Mouse (Mus musculus): ENCODE data around the gene Acsm2.
"Not testable (repeated sequence)": the region's sequence is repeated elsewhere in the genome, so short reads cannot be mapped to it uniquely, and the experiment has no call there.

Gene Acsm2

GRCm38 (mm10) chr7:119561441-119561840 is 7.3 kb downstream of the Acsm2 start:
- DNase-seq (ENCODE audit: low read depth in 1 of 2, low spot score in 2 of 2): no peak

- DNase-seq (ENCODE audit: low read depth in 1 of 2, low spot score in 2 of 2): not testable (repeated sequence)
Measured at GRCm38 (mm10) chr7:119562476-119562875, 8.3 kb downstream of the Acsm2 start.

GRCm38 (mm10) chr7:119594530-119595107 is 40.5 kb downstream of the Acsm2 start:
- no peak for DNase-seq (ENCODE audit: low read depth in 1 of 2, low spot score in 2 of 2)

- DNase-seq (ENCODE audit: low read depth in 1 of 2, low spot score in 2 of 2): no peak
Measured at GRCm38 (mm10) chr7:119595306-119595705, 41.2 kb downstream of the Acsm2 start.

GRCm38 (mm10) chr7:119596536-119596935 is 42.4 kb downstream of the Acsm2 start:
- no peak for DNase-seq (ENCODE audit: low read depth in 1 of 2, low spot score in 2 of 2)

- no peak for DNase-seq (ENCODE audit: low read depth in 1 of 2, low spot score in 2 of 2)
Measured at GRCm38 (mm10) chr7:119601195-119601953, 47.2 kb downstream of the Acsm2 start.

- DNase-seq (ENCODE audit: low read depth in 1 of 2, low spot score in 2 of 2): no peak
Measured at GRCm38 (mm10) chr7:119601954-119602317, 47.8 kb downstream of the Acsm2 start.

GRCm38 (mm10) chr7:119604903-119605483 is 50.9 kb downstream of the Acsm2 start:
- DNase-seq (ENCODE audit: low read depth in 1 of 2, low spot score in 2 of 2): no peak

GRCm38 (mm10) chr7:119605926-119606663 is 52.0 kb downstream of the Acsm2 start:
- no peak for DNase-seq (ENCODE audit: low read depth in 1 of 2, low spot score in 2 of 2)

- DNase-seq (ENCODE audit: low read depth in 1 of 2, low spot score in 2 of 2): no peak
Measured at GRCm38 (mm10) chr7:119606664-119607076, 52.5 kb downstream of the Acsm2 start, which contains the start of gene Acsm1. Gene Acsm1, plus strand, starts transcription at chr7:119607026.

GRCm38 (mm10) chr7:119607796-119608515 is 53.8 kb downstream of the Acsm2 start:
- DNase-seq (ENCODE audit: low read depth in 1 of 2, low spot score in 2 of 2): no peak

- no peak for DNase-seq (ENCODE audit: low read depth in 1 of 2, low spot score in 2 of 2)
Measured at GRCm38 (mm10) chr7:119616531-119616930, 62.4 kb downstream of the Acsm2 start.

- no peak for DNase-seq (ENCODE audit: low read depth in 1 of 2, low spot score in 2 of 2)
Measured at GRCm38 (mm10) chr7:119617593-119617992, 63.5 kb downstream of the Acsm2 start.

- DNase-seq (ENCODE audit: low read depth in 1 of 2, low spot score in 2 of 2): no peak
Measured at GRCm38 (mm10) chr7:119618209-119618935, 64.2 kb downstream of the Acsm2 start.

- DNase-seq (ENCODE audit: low read depth in 1 of 2, low spot score in 2 of 2): no peak
Measured at GRCm38 (mm10) chr7:119620157-119620556, 66.0 kb downstream of the Acsm2 start.

- DNase-seq (ENCODE audit: low read depth in 1 of 2, low spot score in 2 of 2): no peak
Measured at GRCm38 (mm10) chr7:119638773-119639172, 84.6 kb downstream of the Acsm2 start.

- no peak for DNase-seq (ENCODE audit: low read depth in 1 of 2, low spot score in 2 of 2)
Measured at GRCm38 (mm10) chr7:119642307-119642706, 88.2 kb downstream of the Acsm2 start.

Data from monocyte, adult 2 months (primary cell).